ENCODE assay signal across 16 mouse cellular contexts in the genomic region with DNA sequence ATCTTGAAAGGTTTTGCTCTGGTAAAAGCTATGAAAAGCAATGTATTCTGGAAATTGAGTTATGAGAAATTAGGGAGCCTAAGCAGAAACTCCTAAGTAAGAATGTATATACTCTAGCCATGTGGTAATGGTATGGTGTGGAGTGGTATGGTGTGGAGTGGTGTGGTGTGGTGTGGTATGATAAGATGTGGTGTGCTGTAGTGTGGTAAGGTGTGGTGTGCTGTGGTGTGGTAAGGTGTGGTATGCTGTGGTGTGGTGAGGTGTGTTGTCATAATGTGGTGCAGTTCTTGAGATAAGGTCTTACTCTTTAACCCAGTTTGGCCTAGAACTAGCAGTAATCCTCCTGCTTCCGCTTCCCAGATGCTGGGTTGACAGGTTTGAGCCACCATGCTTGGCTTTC.
"Had no signal": no experiment of that assay in that cellular context is flagged by ENCODE, and none has a peak within 500 bp of the region (broad histone marks: within the 10 kb centered on the region; RNA-seq: fewer than 3 reads in every experiment).

No protein-coding gene starts in this region.

- H3K4me2 ChIP-seq: intestine, embryonic 15.5 days; limb, embryonic 13.5 days; midbrain, embryonic 12.5 days; neural tube, embryonic 13.5 days had no signal

- H3K9me3 ChIP-seq: intestine, embryonic 15.5 days; limb, embryonic 13.5 days; midbrain, embryonic 12.5 days; neural tube, embryonic 13.5 days had no signal

- H3K27me3 ChIP-seq: intestine, embryonic 15.5 days; limb, embryonic 13.5 days; midbrain, embryonic 12.5 days; neural tube, embryonic 13.5 days had no signal

- H3K27ac ChIP-seq: intestine, embryonic 15.5 days; kidney, postnatal 0 days; layer of hippocampus, adult 2 months; limb, embryonic 13.5 days; midbrain, embryonic 12.5 days had no signal

- DNase-seq: kidney, adult 18-20 months; kidney, postnatal 4 days; left cerebral cortex, postnatal 4 days; lung, adult 18-20 months; retina, postnatal 1 day; right cerebral cortex, postnatal 4 days; spleen, adult 18-20 months; thymus, adult 2 months; thymus, postnatal 25 days had no signal

- H3K9ac ChIP-seq: intestine, embryonic 15.5 days; limb, embryonic 13.5 days; midbrain, embryonic 12.5 days; neural tube, embryonic 13.5 days had no signal

- H3K36me3 ChIP-seq: intestine, embryonic 15.5 days; limb, embryonic 13.5 days; midbrain, embryonic 12.5 days; neural tube, embryonic 13.5 days had no signal

- H3K4me3 ChIP-seq: intestine, embryonic 15.5 days; layer of hippocampus, adult 2 months; limb, embryonic 13.5 days; midbrain, embryonic 12.5 days; neural tube, embryonic 13.5 days had no signal

- ATAC-seq: intestine, embryonic 15.5 days; midbrain, embryonic 16.5 days had no signal
